8 mouse cellular contexts compared by ENCODE assay signal in genomic region chr16:17405736-17406443, GRCm38 (mm10). TPM values are rescaled to one million over a fixed set of nuclear protein-coding genes. Genes with fewer than 3 reads are reported as not detected.
A peak's percentile ranks its signal among the peaks of the same experiment; 100 is the strongest.
DNase-seq lines count a peak whose midpoint lies in the region; ATAC-seq and TF ChIP-seq lines count a peak whose summit lies in the region.

Snap29 (plus strand) TSS chr16:17405986.
Pi4ka (minus strand) TSS chr16:17406314.

- no peaks in the 10 kb centered on the region for H3K9me3 ChIP-seq in embryonic facial prominence, embryonic 13.5 days
- H3K9me3 ChIP-seq in limb, embryonic 12.5 days: no peaks in the 10 kb centered on the region
- no peaks in the 10 kb centered on the region for H3K9me3 ChIP-seq in midbrain, embryonic 15.5 days

- H3K9ac ChIP-seq in embryonic facial prominence, embryonic 13.5 days: peak within 1 kb of the TSS; percentile 87
- H3K9ac ChIP-seq in limb, embryonic 12.5 days (replicated peaks): peak within 1 kb of the TSS; percentile 73
- peak within 1 kb of the TSS; percentile 87 for H3K9ac ChIP-seq in midbrain, embryonic 15.5 days

- no peak for TF ChIP-seq CTCF in kidney, adult 2 months (conservative IDR thresholded peaks at IDR 0.05; ENCODE audit: insufficient read depth, insufficient read length, low read depth, low read length)
- no peak for TF ChIP-seq CTCF in spleen, adult 2 months (IDR thresholded peaks at IDR 0.05; ENCODE audit: extremely low read depth, insufficient read depth, insufficient read length, insufficient replicate concordance)

- WGBS in embryonic facial prominence, embryonic 13.5 days: 1% methylated on average over 53 of the region's 69 CpGs
- WGBS in kidney, adult 2 months: under 1% methylated on average over 67 of the region's 69 CpGs
- under 1% methylated on average over 68 of the region's 69 CpGs for WGBS in limb, embryonic 12.5 days
- under 1% methylated on average over 58 of the region's 69 CpGs for WGBS in midbrain, embryonic 15.5 days
- WGBS in spleen, adult 2 months: under 1% methylated on average over 68 of the region's 69 CpGs

- ATAC-seq in embryonic facial prominence, embryonic 13.5 days (ENCODE audit: insufficient number of reproducible peaks, insufficient read depth, low FRiP score, low TSS enrichment, low read depth): peak; percentile 98
- ATAC-seq in limb, embryonic 12.5 days (ENCODE audit: insufficient number of reproducible peaks, insufficient read depth, low FRiP score, low TSS enrichment, low read depth): peak; percentile 97
- peak; percentile 98 for ATAC-seq in midbrain, embryonic 15.5 days (replicated peaks)

- H3K4me2 ChIP-seq in embryonic facial prominence, embryonic 13.5 days: peak within 1 kb of the TSS; percentile 77
- H3K4me2 ChIP-seq in limb, embryonic 12.5 days: peak within 1 kb of the TSS; percentile 73
- H3K4me2 ChIP-seq in midbrain, embryonic 15.5 days: peak within 1 kb of the TSS; percentile 54

- peak within 1 kb of the TSS; percentile 58 for H3K27ac ChIP-seq in embryonic facial prominence, embryonic 13.5 days
- H3K27ac ChIP-seq in kidney, adult 2 months (ENCODE audit: insufficient read depth, low read depth, low read length): peak within 1 kb of the TSS; percentile 79
- peak within 1 kb of the TSS; percentile 73 for H3K27ac ChIP-seq in limb, embryonic 12.5 days
- H3K27ac ChIP-seq in midbrain, embryonic 15.5 days: peak within 1 kb of the TSS; percentile 92
- H3K27ac ChIP-seq in spleen, adult 2 months (ENCODE audit: insufficient read depth, low read length): peak within 1 kb of the TSS; percentile 94

- DNase-seq in 3134 (ENCODE audit: extremely low read depth, insufficient read length, low spot score): peak; percentile 98
- peak; percentile 100 for DNase-seq in adrenal gland, postnatal 36 days
- DNase-seq in heart, adult 18-20 months: peak; percentile 99 to 100
- peak; percentile 100 for DNase-seq in kidney, adult 2 months
- peak; percentile 97 to 100 for DNase-seq in spleen, adult 2 months (ENCODE audit: low read depth in 1 of 2, low spot score in 2 of 2)

- H3K4me1 ChIP-seq in embryonic facial prominence, embryonic 13.5 days: peaks cover 17% of the 10 kb centered on the region
- peaks cover 13% of the 10 kb centered on the region for H3K4me1 ChIP-seq in kidney, adult 2 months (ENCODE audit: control insufficient read depth, insufficient read depth, low read length)
- H3K4me1 ChIP-seq in limb, embryonic 12.5 days (replicated peaks): peaks cover 20% of the 10 kb centered on the region
- H3K4me1 ChIP-seq in midbrain, embryonic 15.5 days: peaks cover 42% of the 10 kb centered on the region
- H3K4me1 ChIP-seq in spleen, adult 2 months (ENCODE audit: control insufficient read depth, insufficient read depth, insufficient read length): peaks cover 12% of the 10 kb centered on the region; the same call in 1 of the 2 replicates

- H3K36me3 ChIP-seq in embryonic facial prominence, embryonic 13.5 days: peaks cover 7% of the 10 kb centered on the region
- H3K36me3 ChIP-seq in kidney, adult 2 months (ENCODE audit: control insufficient read depth, insufficient read depth, low read length): no peaks in the 10 kb centered on the region; the same call in 1 of the 2 replicates
- H3K36me3 ChIP-seq in limb, embryonic 12.5 days: peaks cover 12% of the 10 kb centered on the region
- no peaks in the 10 kb centered on the region for H3K36me3 ChIP-seq in midbrain, embryonic 15.5 days (replicated peaks)
- no peaks in the 10 kb centered on the region for H3K36me3 ChIP-seq in spleen, adult 2 months (ENCODE audit: control insufficient read depth, insufficient read depth, low read length)

- H3K4me3 ChIP-seq in embryonic facial prominence, embryonic 13.5 days: peak within 1 kb of the TSS; percentile 80
- H3K4me3 ChIP-seq in kidney, adult 2 months (ENCODE audit: insufficient read depth, low read depth, low read length): peak within 1 kb of the TSS; percentile 98
- peak within 1 kb of the TSS; percentile 76 for H3K4me3 ChIP-seq in limb, embryonic 12.5 days (replicated peaks)
- peak within 1 kb of the TSS; percentile 94 for H3K4me3 ChIP-seq in midbrain, embryonic 15.5 days
- peak within 1 kb of the TSS; percentile 98 for H3K4me3 ChIP-seq in spleen, adult 2 months (ENCODE audit: extremely low read depth, insufficient read depth, insufficient read length)

- TF ChIP-seq POLR2A in kidney, adult 2 months (IDR thresholded peaks at IDR 0.05; ENCODE audit: low read depth, low read length): peak; percentile 18
- TF ChIP-seq POLR2A in spleen, adult 2 months (IDR thresholded peaks at IDR 0.05; ENCODE audit: low read depth, low read length): no peak

- H3K27me3 ChIP-seq in embryonic facial prominence, embryonic 13.5 days: no peaks in the 10 kb centered on the region
- no peaks in the 10 kb centered on the region for H3K27me3 ChIP-seq in kidney, adult 2 months (replicated peaks; ENCODE audit: control insufficient read depth, insufficient read depth, low read length)
- H3K27me3 ChIP-seq in limb, embryonic 12.5 days: no peaks in the 10 kb centered on the region
- no peaks in the 10 kb centered on the region for H3K27me3 ChIP-seq in midbrain, embryonic 15.5 days (replicated peaks)
- no peaks in the 10 kb centered on the region for H3K27me3 ChIP-seq in spleen, adult 2 months (ENCODE audit: control insufficient read depth, insufficient read depth, low read length)

RNA-seq across cellular contexts. Expression of gene Snap29, which starts in this region (rescaled TPM):
- total RNA-seq in adrenal gland, postnatal 36 days (2021): 10 to 100 TPM; 27.3 to 30.2 TPM
- 13.2 and 15.5 TPM in 2 replicates for polyA plus RNA-seq in embryonic facial prominence, embryonic 13.5 days (2015; fragmentation: Nextera tagmentation; extraction: Ambion mirVana)
- total RNA-seq in heart, adult 18-20 months (2021): 10 to 100 TPM; 15.8 to 17.0 TPM
- 8.9 and 11.4 TPM in 2 replicates for polyA plus RNA-seq in kidney, adult 2 months (2012; rRNA removed)
- 13.0 and 14.0 TPM in 2 replicates for polyA plus RNA-seq in limb, embryonic 12.5 days (2016; fragmentation: Nextera tagmentation; extraction: Ambion mirVana)
- 24.5 and 25.1 TPM in 2 replicates for polyA plus RNA-seq in midbrain, embryonic 15.5 days (2015; fragmentation: Nextera tagmentation; extraction: Ambion mirVana)
- 7.1 and 7.3 TPM in 2 replicates for polyA plus RNA-seq in spleen, adult 2 months (2012; rRNA removed)

RNA-seq across cellular contexts. Expression of gene Pi4ka, which starts in this region (rescaled TPM):
- total RNA-seq in adrenal gland, postnatal 36 days (2021): 10 to 100 TPM; 90.6 to 97.2 TPM
- polyA plus RNA-seq in embryonic facial prominence, embryonic 13.5 days (2015; fragmentation: Nextera tagmentation; extraction: Ambion mirVana): 35.5 and 37.9 TPM in 2 replicates
- total RNA-seq in heart, adult 18-20 months (2021): 10 to 100 TPM; 54.9 to 63.4 TPM
- polyA plus RNA-seq in kidney, adult 2 months (2012; rRNA removed): 105 and 124 TPM in 2 replicates
- 44.8 and 50.2 TPM in 2 replicates for polyA plus RNA-seq in limb, embryonic 12.5 days (2016; fragmentation: Nextera tagmentation; extraction: Ambion mirVana)
- 68.4 and 77.8 TPM in 2 replicates for polyA plus RNA-seq in midbrain, embryonic 15.5 days (2015; fragmentation: Nextera tagmentation; extraction: Ambion mirVana)
- 49.4 and 53.5 TPM in 2 replicates for polyA plus RNA-seq in spleen, adult 2 months (2012; rRNA removed)

Comparison
In these comparisons a context has a peak if more than half of its experiments do, and no peak if none do; other contexts are left out.
1. Peak in every context shown above with its lines: DNase-seq, ATAC-seq, H3K4me3 ChIP-seq and H3K27ac ChIP-seq.